Mouse (Mus musculus) cerebellum, adult 2 months (tissue): ENCODE results near the gene Hsd3b2. TPM values are rescaled to one million over a fixed set of nuclear protein-coding genes. Genes with fewer than 3 reads are reported as not detected.

Experiments
- DNase-seq, 2 experiments: peaks; one replicate each; pipeline ENCODE4 v3.0.0; 2021
- H3K27ac ChIP-seq: fragments of 200-500 bp; 2 replicates; pipeline ENCODE4 v1.5.1; 2012; ENCODE audit warnings: low read length, control low read depth, inconsistent platforms; ENCODE audit not compliant: insufficient read depth
- H3K27me3 ChIP-seq: fragments of 200-500 bp; 2 replicates; pipeline ENCODE4 v1.6.1; 2012; ENCODE audit warnings: inconsistent platforms, mild to moderate bottlenecking, low read length, moderate library complexity; ENCODE audit not compliant: control insufficient read depth, insufficient read depth
- H3K4me1 ChIP-seq: fragments of 200-500 bp; 2 replicates; pipeline ENCODE4 v1.6.1; 2011; ENCODE audit warnings: low read length; ENCODE audit not compliant: control insufficient read depth, insufficient read depth
- H3K4me3 ChIP-seq: fragments of 200-500 bp; replicated peaks from 2 replicates; pipeline ENCODE3; 2011; ENCODE audit warnings: mild to moderate bottlenecking, low read depth, low read length, control low read depth; ENCODE audit not compliant: insufficient read depth
- CTCF ChIP-seq: fragments of 200-500 bp; IDR thresholded peaks from 2 replicates; pipeline ENCODE4 v1.5.1; 2011; ENCODE audit warnings: low read depth, mild to moderate bottlenecking, control low read depth, low read length, moderate library complexity, borderline replicate concordance; ENCODE audit not compliant: insufficient read depth
- POLR2A ChIP-seq: fragments of 200-500 bp; IDR thresholded peaks from 2 replicates; pipeline ENCODE4 v1.6.1; 2011; ENCODE audit warnings: low read length, control low read depth, borderline replicate concordance; ENCODE audit not compliant: insufficient read depth
- WGBS: fragments of 180-500 bp; shearing (Covaris S2); methylation state at CpG from one replicate; pipeline ENCODE4 v1.1.7; 2018; 5-methylcytosine and 5-hydroxymethylcytosine counted together
- polyA plus RNA-seq: library from polyadenylated mRNA; depleted of rRNA; stranded (reverse); fragments of >200 nt; gene quantifications from 2 replicates; pipeline ENCODE4 v1.2.3, GENCODE M21; 2012; rRNA removed

Hsd3b2 gene
- polyA plus RNA-seq, 1 experiment, result 0.07 TPM

GRCm38 (mm10) chr3:98682401-98682800, 41.9 kb downstream of the Hsd3b2 start:
- no peak overlapping the region for H3K27ac ChIP-seq
- 84% methylated on average over 1 of the region's 1 CpGs for WGBS
- no peaks in the 10 kb centered on the region for H3K27me3 ChIP-seq
- DNase-seq, result no peak
- no peak for TF ChIP-seq CTCF
- TF ChIP-seq POLR2A, result no peak
- no peaks in the 10 kb centered on the region for H3K4me1 ChIP-seq
- H3K4me3 ChIP-seq, result no peak overlapping the region

- Histone ChIP-seq H3K27me3 (no peaks in the 10 kb centered on the region), H3K27ac (no peak overlapping the region), H3K4me3 (no peak overlapping the region), H3K4me1 (no peaks in the 10 kb centered on the region)
- TF ChIP-seq CTCF, result no peak
- TF ChIP-seq POLR2A, result no peak
- no peak for DNase-seq
Observed at GRCm38 (mm10) chr3:98680786-98681185, 43.6 kb downstream of the Hsd3b2 start.

Other genes starting within 250 kb of the Hsd3b2 start
- gene Hsd3b4, start 214.0 kb downstream of the Hsd3b2 start, polyA plus RNA-seq, result not detected in 2 replicates
- gene Gm10681, start 135.7 kb downstream of the Hsd3b2 start, polyA plus RNA-seq, result not detected in 2 replicates
- gene Hsd3b5, start 94.3 kb downstream of the Hsd3b2 start, polyA plus RNA-seq, result not detected in 2 replicates
- gene Hsd3b3, start 38.6 kb upstream of the Hsd3b2 start, polyA plus RNA-seq, result not detected in 2 replicates
- gene Hsd3b6, start 89.9 kb upstream of the Hsd3b2 start, polyA plus RNA-seq, result not detected in 2 replicates
- gene Hsd3b1, start 135.3 kb upstream of the Hsd3b2 start, polyA plus RNA-seq, result 0.11 TPM in 1 of 2 replicates, not detected in the other
- gene Hao2, start 168.7 kb upstream of the Hsd3b2 start, polyA plus RNA-seq, result not detected in 2 replicates